Mouse (Mus musculus): ENCODE results near the gene Ilkap.

The Ilkap gene

DNA sequence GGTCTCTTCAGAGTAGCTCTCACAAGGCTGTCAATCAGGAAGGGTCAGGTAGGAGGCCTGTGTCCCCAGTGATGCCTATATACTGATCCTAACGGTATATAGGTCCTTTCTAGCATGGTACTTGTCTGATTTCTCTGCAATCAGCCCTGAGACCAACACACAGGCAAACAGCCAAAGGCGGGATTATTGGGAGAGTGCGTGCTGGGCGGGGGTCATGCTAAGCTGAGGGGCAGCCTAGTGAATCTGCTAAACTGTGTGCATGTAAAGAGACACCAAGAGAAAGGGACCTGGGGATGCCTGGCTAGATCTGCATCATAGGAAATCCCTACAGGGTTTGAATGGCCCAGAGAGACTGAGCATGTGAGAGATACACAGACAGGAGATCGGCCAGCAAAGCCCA, 16.7 kb upstream of the Ilkap start:
- ATAC-seq (ENCODE audit: insufficient number of reproducible peaks, low FRiP score, low TSS enrichment): no peak

DNA sequence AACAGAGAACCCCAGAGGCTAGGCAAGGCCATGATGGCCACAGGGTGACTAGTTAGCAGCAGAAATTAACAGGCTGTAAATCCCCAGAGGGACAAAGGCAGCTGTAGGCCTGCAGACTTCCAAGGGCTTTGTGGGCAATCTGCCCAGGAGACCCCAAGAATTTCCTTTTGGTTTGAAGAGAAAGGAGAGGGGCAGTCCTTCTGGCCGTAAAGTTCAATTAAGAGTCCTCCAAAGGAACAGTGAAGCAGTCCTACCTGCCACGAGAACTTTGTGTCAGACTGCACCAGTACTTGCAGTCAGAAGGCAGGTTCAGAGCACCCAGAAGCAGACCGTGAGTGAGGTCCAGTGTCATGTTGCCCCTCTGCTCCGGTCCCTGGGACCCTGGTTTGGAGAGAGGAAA, 16.3 kb upstream of the Ilkap start:
- no peak for ATAC-seq (ENCODE audit: insufficient number of reproducible peaks, low FRiP score, low TSS enrichment)

DNA sequence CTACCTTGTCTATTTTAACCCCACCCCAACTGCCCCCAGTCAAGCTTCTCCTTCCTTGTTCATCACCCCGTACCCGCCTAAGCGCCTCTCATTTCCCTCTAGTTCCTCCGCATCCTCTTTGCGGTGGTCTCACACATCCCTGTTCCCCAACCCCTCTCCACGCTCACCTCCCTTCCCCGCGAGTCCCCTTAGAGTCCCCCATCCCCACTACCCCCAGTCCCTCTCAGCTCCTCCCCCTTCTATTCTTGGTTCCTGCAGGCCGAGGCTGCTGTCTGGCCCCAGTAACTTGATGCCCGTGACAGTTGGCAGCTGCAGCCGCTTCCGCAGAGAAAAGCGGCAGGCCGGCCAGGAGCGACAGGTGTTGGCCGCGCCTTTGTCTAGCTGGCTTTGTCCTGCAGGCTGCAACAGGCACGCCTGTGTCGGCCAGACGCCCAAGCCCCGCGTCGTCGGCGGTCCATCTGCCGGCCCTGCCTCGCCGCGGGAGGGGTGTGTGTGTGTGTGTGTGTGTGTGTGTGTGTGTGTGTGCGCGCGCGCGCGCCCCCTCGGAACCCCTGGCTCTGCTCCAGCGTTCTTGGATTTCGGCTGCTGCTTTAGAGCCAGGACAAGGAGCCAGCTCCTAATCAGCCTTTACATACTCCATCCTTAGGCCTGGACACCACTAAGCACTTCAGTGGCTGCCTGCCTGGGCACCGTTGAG, 15.4 kb upstream of the Ilkap start, which contains the start of gene Hes6:
Gene Hes6, minus strand, starts transcription at position 141 of the 697 bp plus-strand sequence.
- ATAC-seq (ENCODE audit: insufficient number of reproducible peaks, low FRiP score, low TSS enrichment): 0 out of 2 replicates have a peak, but pooled peaks have one; percentile 39

DNA sequence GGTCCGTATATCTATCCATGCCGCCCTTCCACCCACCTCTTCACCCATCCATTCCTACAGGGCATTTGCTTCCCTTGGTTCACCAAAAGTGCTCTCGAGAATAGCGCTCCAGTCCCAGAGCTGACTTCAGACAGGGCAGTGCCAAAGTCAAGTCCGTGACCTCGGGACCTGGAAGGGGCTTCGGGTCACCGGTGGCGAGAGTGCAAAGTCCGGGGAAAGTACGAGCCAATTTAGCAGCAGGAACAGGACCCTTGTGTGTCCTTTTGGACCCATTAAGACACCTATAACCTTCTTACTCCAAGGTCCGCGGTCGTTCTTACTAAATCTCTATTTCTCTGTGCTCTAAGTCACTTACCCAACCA, 14.9 kb upstream of the Ilkap start:
- no peak for ATAC-seq (ENCODE audit: insufficient number of reproducible peaks, low FRiP score, low TSS enrichment)

DNA sequence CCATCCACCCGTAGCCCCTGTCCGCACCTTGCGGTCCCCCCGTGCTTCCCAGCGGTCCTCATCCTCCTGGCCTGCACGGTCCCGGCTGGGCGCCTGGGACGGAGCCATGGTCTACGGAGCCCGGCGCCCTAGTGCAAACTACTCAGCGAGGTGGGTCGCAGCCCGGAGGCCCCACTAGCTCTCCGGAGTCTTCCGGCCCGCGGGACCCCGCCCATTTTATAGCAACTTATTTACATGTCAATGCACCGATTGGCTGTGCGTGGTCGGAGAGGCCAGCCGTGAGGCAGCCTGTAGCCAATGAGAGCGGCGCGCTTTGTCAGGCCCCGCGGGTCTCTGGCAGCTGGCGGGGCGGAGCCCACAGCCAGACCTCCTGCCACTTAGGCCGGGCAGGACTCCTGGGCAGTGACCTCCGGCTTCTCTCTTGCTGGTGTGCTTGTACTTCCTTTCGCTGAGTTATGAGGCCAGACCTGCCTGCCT, 14.5 kb upstream of the Ilkap start:
- ATAC-seq (ENCODE audit: insufficient number of reproducible peaks, low FRiP score, low TSS enrichment): peak; percentile 92

DNA sequence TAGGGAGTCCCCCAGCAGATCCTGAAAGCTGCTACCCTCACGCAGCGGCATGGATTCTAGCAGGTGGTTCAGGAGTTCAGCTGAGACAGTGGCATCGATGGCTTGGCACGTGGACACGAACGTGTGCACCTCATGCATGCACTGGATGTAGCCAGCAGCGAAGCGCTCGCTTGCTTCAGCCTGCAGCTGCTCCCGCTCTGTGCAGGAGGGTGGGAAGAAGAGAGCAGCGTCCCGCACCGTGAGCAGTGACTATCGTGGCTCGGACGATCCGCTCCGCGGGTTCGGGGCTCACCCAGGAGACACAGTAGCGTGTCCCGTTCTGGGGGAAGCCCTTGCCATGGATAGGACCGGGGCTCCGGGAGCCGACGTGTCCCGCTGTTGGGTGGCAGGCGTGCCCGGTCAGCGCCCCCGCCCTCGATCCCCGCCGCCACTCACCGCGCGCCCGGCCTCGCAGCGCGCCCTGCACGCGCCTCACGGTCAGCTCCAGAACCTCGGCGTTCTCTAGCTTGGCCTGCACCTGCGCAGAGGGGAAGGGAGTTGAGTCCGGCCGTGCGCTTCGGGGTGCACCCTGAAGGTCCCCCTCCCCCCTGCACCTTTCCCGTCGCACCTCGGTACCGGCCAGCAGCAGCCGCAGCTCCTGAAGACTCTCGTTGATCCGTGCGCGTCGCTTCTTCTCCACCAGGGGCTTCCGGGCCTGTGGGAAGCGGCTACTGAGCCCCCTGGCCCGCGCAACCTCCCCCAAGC, 13.8 kb upstream of the Ilkap start:
- ATAC-seq (ENCODE audit: insufficient number of reproducible peaks, low FRiP score, low TSS enrichment): no peak; the same call in 1 of the 2 replicates

DNA sequence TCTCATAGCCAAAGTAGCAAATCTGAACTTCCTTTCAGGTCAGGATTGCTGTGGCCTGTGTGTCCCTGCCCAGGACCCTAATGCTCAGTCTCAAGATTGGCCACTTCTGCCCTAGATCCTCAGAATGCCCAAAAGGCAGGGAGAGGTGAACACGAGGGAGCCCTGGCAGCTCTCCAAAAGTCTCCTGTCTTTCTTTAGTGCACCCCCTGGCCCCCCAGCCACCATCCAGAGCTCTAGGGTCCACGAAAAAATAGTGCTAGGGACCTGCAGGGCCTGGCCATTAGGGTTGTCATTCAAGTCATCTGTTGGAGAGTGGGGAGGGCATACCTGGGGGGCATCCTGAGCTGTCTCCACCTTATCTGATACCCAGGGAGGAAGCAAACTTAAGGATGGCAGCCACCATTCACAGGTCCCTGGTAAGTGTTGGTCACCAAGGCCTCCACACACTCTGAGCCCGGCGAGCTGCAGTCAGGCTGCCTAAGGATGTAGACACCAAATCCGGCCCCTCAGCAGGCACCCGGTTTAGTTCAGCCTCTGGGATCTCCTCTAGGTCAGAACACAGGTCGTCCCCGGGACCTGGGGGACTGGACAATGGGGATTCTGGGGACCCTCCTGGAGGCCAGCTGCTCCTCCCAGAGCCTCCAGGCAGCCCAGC, 13.1 kb upstream of the Ilkap start:
- ATAC-seq (ENCODE audit: insufficient number of reproducible peaks, low FRiP score, low TSS enrichment): no peak

DNA sequence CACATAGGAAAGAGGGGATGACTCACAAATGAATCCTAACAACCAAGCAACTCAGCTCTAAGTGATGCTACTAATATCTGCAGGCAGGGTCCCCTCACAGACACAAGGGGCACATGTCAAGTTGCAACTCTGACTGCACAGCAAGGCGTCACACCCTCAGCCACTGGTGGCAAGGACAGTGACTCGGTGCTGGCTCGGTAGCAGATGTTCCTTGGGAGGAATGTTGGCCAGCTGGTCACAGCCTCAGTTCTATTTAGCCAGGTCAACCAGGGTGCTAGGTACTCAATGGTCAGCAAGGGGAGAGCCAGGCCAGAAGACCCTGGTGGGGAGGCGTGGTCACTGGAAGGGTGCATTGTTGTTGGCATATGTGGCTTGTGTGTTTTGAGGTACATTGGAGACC, 9.2 kb upstream of the Ilkap start:
- ATAC-seq (ENCODE audit: insufficient number of reproducible peaks, low FRiP score, low TSS enrichment): no peak

DNA sequence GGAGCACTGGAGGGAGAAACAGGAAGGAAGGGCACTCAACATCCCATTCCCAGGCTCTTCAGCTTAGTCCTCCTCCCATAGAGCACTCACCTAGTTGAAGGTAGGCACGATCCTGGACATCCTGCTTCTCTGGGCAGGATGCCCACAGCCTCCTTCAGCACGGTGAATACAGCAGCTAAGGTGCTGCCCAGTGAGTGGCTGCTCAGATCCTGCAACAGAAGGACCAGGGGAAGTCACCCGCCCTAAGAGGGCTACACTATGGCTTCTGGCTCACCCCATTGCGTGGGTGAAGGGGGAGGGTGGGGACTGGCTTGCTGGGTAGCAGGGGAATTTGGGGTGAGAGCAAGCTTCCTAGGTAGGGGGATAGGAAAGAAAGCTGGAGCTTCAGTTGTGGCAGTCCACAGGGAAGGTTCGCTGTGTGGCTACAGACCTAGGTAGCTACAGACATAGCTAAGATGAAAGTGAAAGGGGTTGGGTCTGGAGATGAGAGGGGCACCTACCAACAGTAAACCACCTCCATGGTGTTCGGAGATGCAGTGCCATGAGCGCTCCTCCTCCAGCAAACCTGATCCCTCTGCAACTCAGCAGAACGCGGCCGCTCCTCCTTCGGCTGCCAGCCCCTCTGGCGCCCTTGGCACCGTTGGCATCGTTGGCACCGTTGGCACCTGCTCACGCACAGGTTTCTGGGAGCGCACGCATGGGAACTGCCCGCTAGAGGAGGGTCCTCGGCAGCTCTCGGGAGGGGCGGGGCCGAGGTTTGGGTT, 7.0 kb upstream of the Ilkap start:
- peak; percentile 74 for ATAC-seq (ENCODE audit: insufficient number of reproducible peaks, low FRiP score, low TSS enrichment)

DNA sequence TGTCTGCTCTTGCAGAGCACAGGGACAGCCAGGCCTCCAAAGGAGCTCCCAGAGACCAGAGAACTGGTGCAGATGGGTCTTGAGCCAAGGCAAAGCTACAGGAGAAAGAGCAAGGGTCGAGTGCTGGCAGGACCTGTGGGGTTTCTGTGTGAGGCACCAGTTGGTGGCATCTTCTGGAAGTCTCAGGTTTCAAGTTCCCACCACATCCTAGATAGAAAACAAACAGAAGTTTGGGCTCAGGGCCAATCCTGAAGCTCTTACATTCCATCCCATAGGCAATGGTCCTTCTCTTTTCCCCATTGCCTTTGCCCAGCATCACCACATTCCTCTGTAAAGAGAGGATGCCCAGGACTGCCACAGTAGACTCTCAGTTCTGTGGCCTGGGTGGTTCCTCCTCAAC, 6.4 kb upstream of the Ilkap start:
- no peak for ATAC-seq (ENCODE audit: insufficient number of reproducible peaks, low FRiP score, low TSS enrichment)

DNA sequence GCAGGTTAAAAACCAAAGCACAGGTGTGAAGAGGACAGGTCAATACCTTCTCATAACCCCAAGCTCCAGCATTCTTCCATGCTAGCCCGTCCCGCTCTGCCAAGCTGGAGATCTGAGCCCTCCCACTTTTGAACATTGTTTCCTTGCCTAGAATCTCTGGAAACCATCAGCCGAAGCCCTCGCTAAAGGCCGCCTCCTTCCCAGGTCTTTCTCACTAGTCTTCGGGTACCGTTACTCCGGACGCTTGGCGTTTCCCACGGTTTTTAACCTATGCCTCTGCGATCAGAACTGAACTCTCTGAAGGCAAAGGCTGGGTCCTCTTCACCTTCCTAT, 722 bp downstream of the Ilkap start:
- ATAC-seq (ENCODE audit: insufficient number of reproducible peaks, low FRiP score, low TSS enrichment): no peak

DNA sequence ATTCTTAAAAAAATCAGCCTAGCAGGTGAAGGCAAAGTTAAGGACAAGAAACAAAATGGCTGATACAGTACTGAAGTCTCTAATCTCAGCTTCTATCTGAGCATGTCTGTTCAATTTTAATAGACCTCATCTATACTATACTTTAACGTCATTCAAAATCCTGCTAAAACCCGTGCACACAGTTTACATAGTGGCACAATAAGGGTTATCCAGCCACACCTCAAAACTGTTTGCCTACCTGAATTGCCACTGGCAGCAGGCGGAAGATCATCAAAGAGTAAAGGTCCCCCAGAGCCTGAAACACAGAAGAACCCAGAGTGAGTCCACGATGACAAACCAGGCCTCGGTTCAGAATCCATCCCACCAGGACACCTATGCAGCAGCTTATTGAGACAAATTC, 8.2 kb downstream of the Ilkap start:
- ATAC-seq (ENCODE audit: insufficient number of reproducible peaks, low FRiP score, low TSS enrichment): no peak

DNA sequence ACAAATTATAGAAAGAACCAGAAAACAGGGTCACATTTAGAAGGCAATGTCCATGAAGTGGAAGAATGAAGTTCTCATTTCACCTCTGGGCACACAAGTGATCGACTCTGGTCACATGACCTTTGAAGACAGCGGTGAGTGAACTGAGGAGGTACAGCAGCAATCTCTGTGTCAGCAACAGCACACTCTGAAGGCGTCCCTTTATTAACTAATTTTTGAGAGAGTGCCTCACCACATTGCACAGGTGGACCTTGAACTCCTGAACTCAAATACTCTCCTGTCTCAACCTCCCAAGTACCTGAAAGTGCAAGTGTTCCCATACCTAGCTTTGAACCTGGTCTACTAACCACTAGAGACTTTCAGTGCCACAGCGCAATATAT, 17.5 kb downstream of the Ilkap start:
- ATAC-seq (ENCODE audit: insufficient number of reproducible peaks, low FRiP score, low TSS enrichment): no peak

DNA sequence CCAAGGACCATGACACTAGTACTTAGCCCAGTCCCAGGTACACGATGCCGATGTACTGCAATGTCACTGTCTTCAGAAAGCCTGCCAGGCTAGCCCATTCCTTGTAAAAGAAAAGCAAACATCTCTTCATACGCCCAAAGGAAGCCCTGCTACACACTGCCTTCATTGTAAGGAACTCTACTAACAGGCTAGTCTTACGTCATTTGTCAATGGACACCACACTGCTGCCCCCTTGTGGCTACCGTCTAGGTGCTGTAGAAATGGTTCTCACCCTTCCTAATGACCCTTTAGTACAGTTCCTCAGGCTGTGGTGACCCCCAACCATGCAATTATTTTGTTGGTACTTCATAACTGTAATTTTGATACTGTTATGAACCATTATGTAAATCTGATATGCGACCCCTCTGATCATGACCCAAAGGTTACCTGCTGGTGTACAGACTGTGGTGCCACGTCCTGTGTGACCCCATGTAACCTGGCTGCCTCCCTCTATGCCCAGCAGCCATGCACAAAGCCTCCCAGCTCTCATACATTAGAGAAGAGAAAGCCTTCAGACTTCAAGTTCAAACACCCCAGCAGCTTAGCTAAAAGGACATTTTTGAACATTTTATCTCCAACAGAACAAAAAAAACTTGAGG, 18.0 kb downstream of the Ilkap start:
- ATAC-seq (ENCODE audit: insufficient number of reproducible peaks, low FRiP score, low TSS enrichment): 0 out of 2 replicates have a peak, but pooled peaks have one; percentile 61

DNA sequence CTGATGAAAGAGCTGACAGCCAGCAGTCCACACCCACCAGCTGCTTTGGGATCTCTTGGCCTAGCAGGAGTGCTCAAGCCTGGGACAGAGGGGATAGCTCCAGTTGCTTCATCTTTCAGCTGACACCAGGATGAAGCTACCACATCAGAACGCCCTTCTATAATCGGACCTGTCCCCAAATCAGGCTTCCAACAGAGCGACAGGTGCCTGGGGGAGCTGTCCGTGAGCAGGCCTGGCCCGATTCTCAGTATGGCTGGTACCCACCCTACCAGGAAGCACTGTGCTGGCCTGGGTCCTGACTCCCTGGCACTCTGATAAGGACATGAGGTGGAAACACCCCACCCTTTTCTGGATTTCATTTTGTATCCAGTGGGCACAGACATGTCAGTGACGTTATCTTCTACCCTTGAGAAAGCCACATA, 25.2 kb downstream of the Ilkap start:
- ATAC-seq (ENCODE audit: insufficient number of reproducible peaks, low FRiP score, low TSS enrichment): no peak

DNA sequence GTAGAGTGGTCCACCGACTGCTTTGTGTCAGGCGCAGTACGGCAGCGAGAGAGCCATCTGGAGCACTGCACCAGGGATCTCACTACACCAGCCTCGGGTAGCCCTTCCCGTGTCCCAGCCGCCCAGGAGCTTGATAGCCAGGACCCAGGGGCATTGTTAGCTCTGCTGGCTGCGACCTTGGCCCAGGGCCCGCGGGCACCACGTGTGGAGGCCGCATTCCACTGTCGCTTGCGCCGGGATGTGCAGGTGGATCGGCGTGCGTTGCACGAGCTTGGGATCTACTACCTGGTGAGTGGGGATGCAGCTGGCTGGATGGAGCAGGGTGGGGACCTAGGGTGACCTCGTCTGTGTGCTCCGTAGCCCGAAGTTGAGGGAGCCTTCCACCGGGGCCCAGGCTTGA, 28.6 kb downstream of the Ilkap start:
- no peak for ATAC-seq (ENCODE audit: insufficient number of reproducible peaks, low FRiP score, low TSS enrichment)

DNA sequence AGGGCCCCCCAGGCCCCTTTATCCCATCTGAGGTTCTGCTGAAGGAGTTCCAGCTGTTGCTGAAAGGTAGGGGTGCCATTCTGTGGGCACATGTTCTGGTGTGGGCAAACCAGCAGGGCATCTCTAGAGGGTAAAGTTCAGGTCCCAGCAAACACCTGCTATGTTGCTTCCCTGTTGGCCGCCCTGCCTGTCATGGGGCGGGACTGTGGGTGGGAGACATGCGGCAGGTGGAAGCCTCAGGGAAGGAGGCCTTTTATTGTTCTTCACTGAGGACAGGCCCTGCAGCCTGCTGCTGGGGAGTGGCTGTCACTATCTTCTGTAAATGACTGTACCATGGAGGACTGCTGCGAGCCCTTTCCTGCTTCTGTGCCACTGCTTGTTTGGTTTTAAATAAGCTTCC, 29.2 kb downstream of the Ilkap start:
- no peak for ATAC-seq (ENCODE audit: insufficient number of reproducible peaks, low FRiP score, low TSS enrichment)

DNA sequence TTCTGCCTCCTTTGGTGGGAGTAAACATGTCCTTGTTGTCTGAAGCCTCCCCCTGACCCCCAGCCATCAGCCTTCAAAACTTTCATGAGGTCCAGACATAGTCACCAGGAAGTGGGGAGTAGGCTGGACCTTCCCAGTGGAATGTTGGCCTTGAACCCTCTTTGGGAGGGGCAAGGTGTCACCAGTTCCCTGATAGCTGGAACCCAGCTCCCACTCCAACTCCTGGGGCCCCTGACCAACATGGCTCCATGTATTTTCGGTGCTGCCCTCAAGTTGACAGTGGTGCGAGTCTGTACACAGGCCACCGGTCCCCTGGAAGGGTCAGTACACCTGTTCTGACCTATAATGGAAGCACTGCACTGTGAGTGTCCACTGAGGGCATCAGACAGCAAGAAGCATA, 31.3 kb downstream of the Ilkap start:
- no peak for ATAC-seq (ENCODE audit: insufficient number of reproducible peaks, low FRiP score, low TSS enrichment)

DNA sequence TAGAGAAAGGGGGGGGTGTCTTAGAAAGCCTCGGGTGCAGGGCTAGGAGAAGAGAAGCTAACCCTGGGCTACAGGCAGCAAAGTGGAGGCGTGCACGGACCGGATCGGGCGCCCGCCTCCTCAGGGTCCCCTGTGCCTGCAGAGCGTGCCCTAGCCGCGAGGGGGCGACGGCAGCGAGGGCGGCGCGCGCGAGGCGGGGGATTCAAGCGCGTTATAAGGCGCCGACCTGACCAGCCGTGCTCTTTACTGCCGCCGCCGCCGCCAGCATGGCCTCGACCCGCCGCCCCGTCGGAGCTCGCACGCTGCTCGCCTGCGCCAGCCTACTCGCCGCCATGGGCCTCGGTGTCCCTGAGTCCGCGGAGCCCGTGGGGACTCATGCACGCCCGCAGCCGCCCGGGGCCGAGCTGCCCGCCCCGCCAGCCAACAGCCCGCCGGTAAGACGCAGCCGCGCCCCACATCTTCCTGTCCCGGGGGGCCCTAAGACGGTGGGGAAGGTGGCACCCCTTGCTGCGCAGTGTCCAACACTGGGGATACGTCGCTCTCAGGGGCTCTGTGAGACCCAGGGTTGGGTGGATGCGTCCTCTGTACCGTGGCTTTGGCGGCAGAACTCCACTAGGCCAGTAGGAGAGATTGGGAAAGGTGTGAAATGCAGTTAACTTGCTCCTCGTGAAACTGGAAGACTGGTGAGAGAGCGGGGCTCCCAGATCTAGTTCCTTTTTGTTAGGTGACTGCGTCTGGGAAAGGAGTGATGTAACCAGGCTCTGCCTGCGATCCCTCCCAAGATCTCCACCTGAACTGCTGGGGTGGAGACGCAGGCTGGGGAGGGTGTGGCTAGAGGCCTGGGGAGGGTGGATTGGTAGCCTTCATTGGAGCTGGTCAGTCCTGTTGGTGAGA, 32.2 kb downstream of the Ilkap start, which contains the start of gene Erfe:
Gene Erfe, plus strand, starts transcription at position 216 of the 894 bp plus-strand sequence.
- no peak for ATAC-seq (ENCODE audit: insufficient number of reproducible peaks, low FRiP score, low TSS enrichment)

All from cerebellum, adult (tissue).